Comparison of ENCODE assay signal across 9 mouse cellular contexts in genomic region chr5:32102971-32103431, GRCm38 (mm10). TPM values are rescaled to one million over a fixed set of nuclear protein-coding genes. Genes with fewer than 3 reads are reported as not detected.
DNase-seq lines count a peak whose midpoint lies in the region; TF ChIP-seq lines count a peak whose summit lies in the region.
"Had no signal": no experiment of that assay in that cellular context is flagged by ENCODE, and none has a peak within 500 bp of the region (broad histone marks: within the 10 kb centered on the region; RNA-seq: fewer than 3 reads in every experiment).

No protein-coding gene starts in this region.

- peak; percentile 36 for DNase-seq in kidney, adult 2 months
- no peak for DNase-seq in kidney, adult 11 months
- peak; percentile 52 for DNase-seq in adrenal gland, postnatal 14 days
- no peak for DNase-seq in embryonic facial prominence, embryonic 10.5 days (ENCODE audit: low spot score)
- DNase-seq in heart, postnatal 4 days, result peak; percentile 27
- no peak for DNase-seq in thymus, postnatal 36 days
- DNase-seq in thymus, postnatal 14 days, result no peak
- no peak for DNase-seq in c-Kit-positive CD71-positive TER-119-positive erythroid progenitor cells, embryonic 14.5 days (ENCODE audit: low spot score)

- TF ChIP-seq POLR2A in kidney, adult 2 months (IDR thresholded peaks at IDR 0.05; ENCODE audit: low read depth, low read length), result no peak

- H3K36me3 ChIP-seq in kidney, adult 2 months (ENCODE audit: control insufficient read depth, insufficient read depth, low read length), result no peaks in the 10 kb centered on the region
- H3K36me3 ChIP-seq in embryonic facial prominence, embryonic 10.5 days (replicated peaks), result no peaks in the 10 kb centered on the region
- H3K36me3 ChIP-seq: limb, embryonic 12.5 days had no signal

- H3K4me1 ChIP-seq in kidney, adult 2 months (ENCODE audit: control insufficient read depth, insufficient read depth, low read length), result no peaks in the 10 kb centered on the region
- peaks cover 22% of the 10 kb centered on the region for H3K4me1 ChIP-seq in embryonic facial prominence, embryonic 10.5 days

- TF ChIP-seq CTCF in kidney, adult 2 months (conservative IDR thresholded peaks at IDR 0.05; ENCODE audit: insufficient read depth, insufficient read length, low read depth, low read length), result no peak

- no peak overlapping the region for H3K4me3 ChIP-seq in kidney, adult 2 months (ENCODE audit: insufficient read depth, low read depth, low read length)
- no peak overlapping the region for H3K4me3 ChIP-seq in embryonic facial prominence, embryonic 10.5 days
- H3K4me3 ChIP-seq: limb, embryonic 12.5 days had no signal

- no peak overlapping the region for H3K27ac ChIP-seq in kidney, adult 2 months (ENCODE audit: insufficient read depth, low read depth, low read length)
- peak overlapping the region; percentile 49; the same call in 1 of the 2 replicates for H3K27ac ChIP-seq in embryonic facial prominence, embryonic 10.5 days (replicated peaks)
- H3K27ac ChIP-seq: limb, embryonic 12.5 days had no signal

- H3K27me3 ChIP-seq in kidney, adult 2 months (replicated peaks; ENCODE audit: control insufficient read depth, insufficient read depth, low read length), result no peaks in the 10 kb centered on the region
- H3K27me3 ChIP-seq in embryonic facial prominence, embryonic 10.5 days (replicated peaks; ENCODE audit: low read depth, poor library complexity, severe bottlenecking), result no peaks in the 10 kb centered on the region
- H3K27me3 ChIP-seq: limb, embryonic 12.5 days had no signal

- H3K9me3 ChIP-seq in embryonic facial prominence, embryonic 10.5 days, result no peaks in the 10 kb centered on the region
- H3K9me3 ChIP-seq: limb, embryonic 12.5 days had no signal

- WGBS in kidney, adult 2 months, result 89% methylated on average over 6 of the region's 6 CpGs
- WGBS in embryonic facial prominence, embryonic 10.5 days, result 82% methylated on average over 6 of the region's 6 CpGs

RNA-seq across cellular contexts. Expression of gene Fosl2, which starts 32.6 kb away (rescaled TPM):
- polyA plus RNA-seq in kidney, adult 2 months (2012; rRNA removed), result 7.5 and 9.0 TPM in 2 replicates
- 206 and 280 TPM in 2 replicates for total RNA-seq in adrenal gland, postnatal 14 days (2021)
- 0.50 and 0.67 TPM in 2 replicates for polyA plus RNA-seq in embryonic facial prominence, embryonic 10.5 days (2016; fragmentation: Nextera tagmentation; extraction: Ambion mirVana)
- 10 to 100 TPM; 25.0 to 26.8 TPM for total RNA-seq in heart, postnatal 4 days (2021)

Comparison
In these comparisons a context has a peak if more than half of its experiments do, and no peak if none do; other contexts are left out.
1. DNase-seq: peak in kidney, adult 2 months (single experiment), adrenal gland, postnatal 14 days (single experiment) and heart, postnatal 4 days (single experiment); none in kidney, adult 11 months (single experiment), embryonic facial prominence, embryonic 10.5 days (single experiment), thymus, postnatal 36 days (0 of 2), thymus, postnatal 14 days (single experiment) and c-Kit-positive CD71-positive TER-119-positive erythroid progenitor cells, embryonic 14.5 days (single experiment).